Mouse (Mus musculus): ENCODE results near the gene Kit. TPM values are rescaled to one million over a fixed set of nuclear protein-coding genes. Genes with fewer than 3 reads are reported as not detected.

Kit gene
- polyA plus RNA-seq, 1 experiment: 82.3 TPM

DNA sequence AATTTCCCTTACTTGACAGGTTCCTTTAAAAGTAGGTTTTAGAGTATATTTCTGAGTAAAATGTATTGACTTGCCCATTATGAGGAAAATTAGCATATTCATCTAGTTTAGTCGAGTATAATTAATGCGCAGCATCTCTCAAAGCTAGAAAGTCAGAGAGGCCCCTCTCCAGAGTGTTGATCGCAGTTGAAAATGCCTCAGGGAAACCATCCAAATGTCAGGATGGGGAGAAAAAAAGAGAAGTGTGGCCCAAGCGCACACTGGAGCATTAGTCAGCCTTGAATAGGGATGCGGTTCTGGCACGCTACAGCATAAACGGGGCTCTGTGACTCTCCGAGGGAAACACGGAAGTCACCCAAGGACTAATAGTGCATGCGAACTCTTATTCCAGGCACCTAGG is 20.6 kb downstream of the Kit start:
- WGBS: 79% methylated on average over 10 of the region's 10 CpGs
- Histone ChIP-seq H3K4me3 (replicated peaks; ENCODE audit: insufficient read depth, low read depth, low read length) (no peak overlapping the region), H3K27me3 (ENCODE audit: control insufficient read depth, insufficient read depth, low read length) (no peaks in the 10 kb centered on the region), H3K4me1 (ENCODE audit: control insufficient read depth, insufficient read depth, low read length) (no peaks in the 10 kb centered on the region), H3K27ac (ENCODE audit: insufficient read depth, low read length) (no peak overlapping the region)
- DNase-seq: no peak
- TF ChIP-seq POLR2A (IDR thresholded peaks at IDR 0.05; ENCODE audit: borderline replicate concordance, insufficient read depth, low read length) (no peak), CTCF (IDR thresholded peaks at IDR 0.05; ENCODE audit: borderline replicate concordance, insufficient read depth, low read depth, low read length) (no peak)

DNA sequence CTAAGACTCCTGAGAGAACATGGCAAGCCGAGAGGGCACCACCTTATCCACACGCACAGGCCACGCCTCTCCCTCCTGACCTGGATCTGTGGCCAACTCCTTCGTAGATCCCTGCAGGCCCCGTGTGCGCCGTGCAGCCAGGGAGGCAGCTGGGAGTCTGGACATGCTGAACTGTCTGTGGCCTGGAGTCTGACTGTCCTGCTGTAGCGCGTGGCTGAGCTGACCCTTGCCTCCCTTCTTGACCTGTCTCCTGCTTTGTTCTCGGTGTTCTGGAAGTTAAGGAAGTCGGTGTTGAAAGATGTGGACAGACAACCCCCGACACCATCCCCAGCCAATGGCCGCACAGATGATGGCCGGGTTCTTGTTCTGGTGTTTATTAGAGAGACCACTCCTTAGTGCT is 21.5 kb downstream of the Kit start:
- TF ChIP-seq CTCF (IDR thresholded peaks at IDR 0.05; ENCODE audit: borderline replicate concordance, insufficient read depth, low read depth, low read length): no peak
- TF ChIP-seq POLR2A (IDR thresholded peaks at IDR 0.05; ENCODE audit: borderline replicate concordance, insufficient read depth, low read length): no peak
- no peak overlapping the region for H3K27ac ChIP-seq (ENCODE audit: insufficient read depth, low read length)
- H3K4me3 ChIP-seq (replicated peaks; ENCODE audit: insufficient read depth, low read depth, low read length): no peak overlapping the region
- DNase-seq: peak in 1 of 2 experiments; percentile 32
- no peaks in the 10 kb centered on the region for H3K4me1 ChIP-seq (ENCODE audit: control insufficient read depth, insufficient read depth, low read length)
- 27% methylated on average over 14 of the region's 14 CpGs for WGBS
- no peaks in the 10 kb centered on the region for H3K27me3 ChIP-seq (ENCODE audit: control insufficient read depth, insufficient read depth, low read length)

DNA sequence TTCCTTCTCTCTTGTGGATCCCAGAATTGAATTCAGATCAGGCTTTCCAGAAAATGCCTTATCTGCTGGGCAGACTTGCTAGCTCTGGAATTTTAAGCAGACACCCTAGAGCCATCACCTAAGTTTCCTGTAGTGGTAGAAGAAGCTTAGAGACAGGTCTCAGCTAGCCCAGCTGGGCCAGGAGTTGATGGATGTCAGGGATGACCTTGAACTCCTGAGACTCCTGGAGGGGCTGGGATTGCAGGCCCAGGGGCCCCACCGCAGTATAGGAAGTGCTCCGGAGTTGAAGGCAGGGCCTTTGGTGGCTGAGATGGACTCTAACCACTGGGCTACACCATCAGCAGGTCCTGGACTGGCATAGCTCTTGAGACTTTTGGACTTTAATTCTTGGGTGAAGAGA is 22.6 kb downstream of the Kit start:
- H3K4me1 ChIP-seq (ENCODE audit: control insufficient read depth, insufficient read depth, low read length): no peaks in the 10 kb centered on the region
- 78% methylated on average over 2 of the region's 2 CpGs for WGBS
- TF ChIP-seq POLR2A (IDR thresholded peaks at IDR 0.05; ENCODE audit: borderline replicate concordance, insufficient read depth, low read length) (no peak), CTCF (IDR thresholded peaks at IDR 0.05; ENCODE audit: borderline replicate concordance, insufficient read depth, low read depth, low read length) (no peak)
- no peak overlapping the region for H3K27ac ChIP-seq (ENCODE audit: insufficient read depth, low read length)
- no peak for DNase-seq
- no peaks in the 10 kb centered on the region for H3K27me3 ChIP-seq (ENCODE audit: control insufficient read depth, insufficient read depth, low read length)
- H3K4me3 ChIP-seq (replicated peaks; ENCODE audit: insufficient read depth, low read depth, low read length): no peak overlapping the region

DNA sequence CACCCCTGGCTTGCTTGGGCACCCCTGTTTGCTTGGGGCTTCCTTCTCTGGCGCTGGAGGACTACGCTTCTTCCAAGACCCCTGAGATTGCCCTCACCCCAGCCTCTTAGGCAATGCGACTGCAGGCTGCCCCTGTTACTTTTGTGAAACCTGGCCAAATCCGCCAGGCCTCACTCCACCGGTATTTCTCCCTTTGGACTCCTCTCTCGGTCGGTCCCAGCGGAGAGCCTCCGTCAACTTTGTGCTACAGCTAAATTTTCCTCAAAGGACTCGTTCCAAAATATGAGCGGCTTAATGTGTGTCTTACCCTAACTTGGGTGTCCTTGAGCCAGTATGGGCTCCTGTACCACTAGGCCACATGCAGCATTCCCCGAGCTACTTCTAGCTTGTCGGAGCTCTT is 23.8 kb downstream of the Kit start:
- no peak for TF ChIP-seq POLR2A (IDR thresholded peaks at IDR 0.05; ENCODE audit: borderline replicate concordance, insufficient read depth, low read length)
- no peak for TF ChIP-seq CTCF (IDR thresholded peaks at IDR 0.05; ENCODE audit: borderline replicate concordance, insufficient read depth, low read depth, low read length)

DNA sequence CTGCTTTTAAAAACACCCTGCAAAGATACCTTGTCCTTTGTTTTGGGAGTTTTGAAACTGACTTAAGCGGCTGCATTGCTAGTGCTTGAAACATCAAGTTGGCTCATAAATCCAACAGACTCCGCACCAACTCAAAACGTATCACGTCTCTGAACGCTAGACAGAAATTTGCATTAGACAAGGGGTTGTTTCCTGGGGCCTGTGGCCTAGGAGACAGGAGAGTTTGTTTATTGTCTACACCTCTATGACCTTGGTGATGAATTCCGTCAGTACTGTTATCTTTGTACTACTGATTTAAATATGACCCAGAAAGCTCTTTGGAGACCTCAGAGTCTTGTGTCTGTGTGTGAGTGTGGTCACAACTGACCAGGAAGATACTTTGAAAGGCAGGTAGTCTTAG is 25.3 kb downstream of the Kit start:
- WGBS: 81% methylated on average over 6 of the region's 6 CpGs

More for the DNA sequence above, 23.8 kb downstream of the Kit start:
- H3K27ac ChIP-seq (ENCODE audit: insufficient read depth, low read length): no peak overlapping the region
- H3K4me3 ChIP-seq (replicated peaks; ENCODE audit: insufficient read depth, low read depth, low read length): no peak overlapping the region
- WGBS: 79% methylated on average over 13 of the region's 13 CpGs
- DNase-seq: no peak
- no peaks in the 10 kb centered on the region for H3K27me3 ChIP-seq (ENCODE audit: control insufficient read depth, insufficient read depth, low read length)
- H3K4me1 ChIP-seq (ENCODE audit: control insufficient read depth, insufficient read depth, low read length): no peaks in the 10 kb centered on the region

DNA sequence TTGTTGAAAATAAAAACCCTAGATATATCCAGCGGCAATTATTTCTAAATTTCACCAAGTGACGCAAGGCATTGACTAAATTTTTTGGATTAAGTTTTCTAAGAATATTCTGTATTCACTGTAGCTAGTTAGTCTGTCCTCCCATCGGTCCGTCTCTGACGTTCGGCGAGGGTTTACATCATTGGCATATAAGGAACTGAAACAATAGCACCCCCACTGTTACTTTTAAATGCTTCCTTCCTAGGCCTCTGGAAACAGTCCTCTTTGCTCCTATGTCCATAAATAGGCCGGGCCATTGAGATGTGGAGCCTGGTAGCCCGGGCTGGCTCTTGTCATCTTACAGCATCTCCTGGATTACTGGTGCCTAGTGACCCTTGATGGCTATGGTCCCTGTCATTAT is 29.5 kb downstream of the Kit start:
- Histone ChIP-seq H3K4me1 (ENCODE audit: control insufficient read depth, insufficient read depth, low read length) (peaks cover 2% of the 10 kb centered on the region; the same call in 1 of the 2 replicates), H3K27me3 (ENCODE audit: control insufficient read depth, insufficient read depth, low read length) (no peaks in the 10 kb centered on the region), H3K4me3 (replicated peaks; ENCODE audit: insufficient read depth, low read depth, low read length) (no peak overlapping the region), H3K27ac (ENCODE audit: insufficient read depth, low read length) (no peak overlapping the region)
- no peak for DNase-seq
- TF ChIP-seq CTCF (IDR thresholded peaks at IDR 0.05; ENCODE audit: borderline replicate concordance, insufficient read depth, low read depth, low read length) (no peak), POLR2A (IDR thresholded peaks at IDR 0.05; ENCODE audit: borderline replicate concordance, insufficient read depth, low read length) (no peak)
- 74% methylated on average over 9 of the region's 9 CpGs for WGBS

More for the DNA sequence above, 25.3 kb downstream of the Kit start:
- no peak for DNase-seq
- TF ChIP-seq CTCF (IDR thresholded peaks at IDR 0.05; ENCODE audit: borderline replicate concordance, insufficient read depth, low read depth, low read length): no peak
- H3K4me3 ChIP-seq (replicated peaks; ENCODE audit: insufficient read depth, low read depth, low read length): no peak overlapping the region
- H3K4me1 ChIP-seq (ENCODE audit: control insufficient read depth, insufficient read depth, low read length): no peaks in the 10 kb centered on the region
- H3K27ac ChIP-seq (ENCODE audit: insufficient read depth, low read length): no peak overlapping the region
- no peaks in the 10 kb centered on the region for H3K27me3 ChIP-seq (ENCODE audit: control insufficient read depth, insufficient read depth, low read length)

DNA sequence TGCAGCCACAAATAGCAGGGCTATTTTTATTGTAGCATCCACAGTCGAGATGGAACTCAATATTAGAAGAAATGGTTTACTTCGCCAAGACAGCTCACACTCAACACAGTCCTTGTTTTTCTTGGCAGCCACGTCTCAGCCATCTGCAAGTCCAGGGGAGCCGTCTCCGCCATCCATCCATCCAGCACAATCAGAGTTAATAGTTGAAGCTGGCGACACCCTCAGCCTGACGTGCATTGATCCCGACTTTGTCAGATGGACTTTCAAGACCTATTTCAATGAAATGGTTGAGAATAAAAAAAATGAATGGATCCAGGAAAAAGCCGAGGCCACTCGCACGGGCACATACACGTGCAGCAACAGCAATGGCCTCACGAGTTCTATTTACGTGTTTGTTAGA is 32.2 kb downstream of the Kit start:
- WGBS: 30% methylated on average over 14 of the region's 14 CpGs
- DNase-seq: no peak
- Histone ChIP-seq H3K4me3 (replicated peaks; ENCODE audit: insufficient read depth, low read depth, low read length) (no peak overlapping the region), H3K27ac (ENCODE audit: insufficient read depth, low read length) (no peak overlapping the region), H3K4me1 (ENCODE audit: control insufficient read depth, insufficient read depth, low read length) (peaks cover 2% of the 10 kb centered on the region; the same call in 1 of the 2 replicates), H3K27me3 (ENCODE audit: control insufficient read depth, insufficient read depth, low read length) (no peaks in the 10 kb centered on the region)
- TF ChIP-seq POLR2A (IDR thresholded peaks at IDR 0.05; ENCODE audit: borderline replicate concordance, insufficient read depth, low read length): no peak

DNA sequence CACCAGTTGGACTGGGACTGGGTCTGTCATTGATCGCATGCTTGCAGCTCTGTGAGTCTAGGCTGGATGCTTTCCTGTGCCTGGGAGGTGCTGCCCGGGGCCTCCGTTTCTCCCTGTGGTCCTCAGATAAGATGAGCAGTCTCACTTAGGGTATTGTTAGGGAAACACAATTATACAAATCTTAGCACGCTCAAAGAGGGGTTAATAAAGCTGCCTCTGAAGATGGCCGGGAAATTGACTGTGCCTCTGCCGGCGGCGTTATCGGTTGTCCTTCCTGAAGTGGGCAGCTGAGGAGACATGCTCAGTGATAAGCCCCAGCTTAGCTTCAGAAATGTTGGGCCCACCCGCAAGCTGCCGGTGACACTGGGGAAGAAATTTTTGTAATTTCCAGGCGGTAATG is 33.3 kb downstream of the Kit start:
- peaks cover 2% of the 10 kb centered on the region; the same call in 1 of the 2 replicates for H3K4me1 ChIP-seq (ENCODE audit: control insufficient read depth, insufficient read depth, low read length)
- H3K4me3 ChIP-seq (replicated peaks; ENCODE audit: insufficient read depth, low read depth, low read length): no peak overlapping the region
- TF ChIP-seq POLR2A (IDR thresholded peaks at IDR 0.05; ENCODE audit: borderline replicate concordance, insufficient read depth, low read length): no peak
- no peak for TF ChIP-seq CTCF (IDR thresholded peaks at IDR 0.05; ENCODE audit: borderline replicate concordance, insufficient read depth, low read depth, low read length)
- no peak overlapping the region for H3K27ac ChIP-seq (ENCODE audit: insufficient read depth, low read length)
- DNase-seq: no peak
- WGBS: 83% methylated on average over 12 of the region's 12 CpGs
- H3K27me3 ChIP-seq (ENCODE audit: control insufficient read depth, insufficient read depth, low read length): no peaks in the 10 kb centered on the region

All from cerebellum, adult 2 months (tissue).